1 mouse cellular context compared by ENCODE assay signal in the genomic region with DNA sequence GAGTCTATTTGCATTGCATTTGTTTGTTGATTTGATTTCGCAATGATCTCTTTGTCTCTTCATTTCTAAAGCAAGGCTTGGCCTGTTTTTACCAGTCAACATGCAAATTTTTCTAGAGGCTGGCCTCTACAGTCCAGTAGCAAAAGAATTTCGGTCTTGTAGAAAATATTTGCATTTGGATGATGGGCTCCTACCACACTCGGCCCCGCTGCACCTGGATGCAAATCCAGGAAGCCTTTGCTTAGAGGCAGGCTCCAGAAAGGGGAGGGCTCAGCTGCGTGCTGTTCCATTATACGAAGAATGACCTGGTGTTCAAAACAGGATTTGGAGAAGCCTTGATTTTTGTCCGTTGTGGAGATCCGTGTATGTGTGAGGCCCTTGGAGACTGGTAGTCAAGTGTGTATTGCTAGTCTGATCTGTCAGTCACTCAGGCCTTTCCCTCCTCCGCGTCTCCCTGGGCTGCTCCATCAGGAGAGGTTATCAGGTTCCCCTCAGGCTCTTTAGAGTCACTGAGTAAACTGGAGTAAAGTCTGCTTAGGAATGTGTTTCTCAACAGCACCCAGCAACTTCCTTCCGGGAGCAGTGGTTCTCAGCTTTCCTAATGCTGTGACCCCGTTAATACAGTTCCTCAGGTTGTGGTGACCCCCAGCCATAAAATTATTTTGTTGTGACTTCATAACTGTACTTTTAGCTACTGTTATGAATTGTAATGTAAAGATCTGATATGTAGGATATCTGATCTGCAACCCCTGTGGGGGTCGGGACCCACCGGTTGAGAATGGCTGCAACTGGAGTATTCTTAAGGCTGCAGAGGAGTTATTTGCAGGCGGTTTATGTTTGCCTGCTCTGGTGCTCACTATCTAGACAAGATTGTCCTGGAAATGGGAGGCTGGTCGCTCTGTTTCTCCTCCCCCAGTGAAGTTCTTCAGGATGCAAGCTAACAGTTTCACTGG.
TF ChIP-seq lines count a peak whose summit lies in the region.

No protein-coding gene starts in this region.

TF ChIP-seq in CH12.LX, 34 proteins besides CTCF, POLR2A, EP300 and RAD21 (continued from another document):
- TF ChIP-seq ETS1 (conservative IDR thresholded peaks at IDR 0.05; ENCODE audit: low read depth, low read length) (peak; percentile 58; the same call in 1 of the 2 replicates), KAT2A (IDR thresholded peaks at IDR 0.05; ENCODE audit: insufficient replicate concordance, low read length) (no peak), PAX5 (IDR thresholded peaks at IDR 0.05; ENCODE audit: low read length) (no peak), TCF12 (IDR thresholded peaks at IDR 0.05; ENCODE audit: low read depth, low read length) (peak; percentile 76)
